Mouse (Mus musculus) CD4-positive helper T cell, adult 2 months (primary cell): ENCODE results near the gene Crb3.
A peak's percentile ranks its signal among the peaks of the same experiment; 100 is the strongest.

Experiments used
- DNase-seq: peaks from one replicate; pipeline ENCODE4 v3.0.0-alpha.2; 2012; ENCODE audit warnings: low read depth, missing footprints, low spot score

The Crb3 gene

DNA sequence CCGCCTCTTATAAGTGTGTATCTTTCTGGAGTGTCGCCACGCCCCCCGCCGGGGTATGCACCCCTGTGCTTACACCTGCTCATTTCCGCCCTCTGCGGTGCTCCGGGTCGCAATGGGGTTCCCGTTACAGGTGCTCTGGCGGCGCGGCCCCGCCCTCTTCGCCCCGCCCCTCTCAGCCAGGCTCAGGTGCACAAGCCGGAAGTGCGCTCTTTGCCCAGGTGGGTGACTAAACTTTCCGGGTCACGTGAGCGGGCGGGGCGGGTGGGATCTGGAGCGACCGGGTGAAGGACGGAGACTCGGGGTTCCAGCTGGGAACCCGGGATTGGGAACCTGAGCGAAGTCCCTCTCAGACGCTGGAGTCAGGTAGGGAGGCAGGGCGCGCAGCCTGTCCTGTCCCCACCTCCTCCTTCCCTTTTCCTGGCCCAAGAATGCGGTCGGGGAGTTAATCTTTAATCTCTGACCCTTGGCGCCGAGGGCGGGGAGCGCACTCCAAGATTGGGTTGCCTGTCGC is 3.2 kb downstream of the Crb3 start:
- DNase-seq, result peak; percentile 75

DNA sequence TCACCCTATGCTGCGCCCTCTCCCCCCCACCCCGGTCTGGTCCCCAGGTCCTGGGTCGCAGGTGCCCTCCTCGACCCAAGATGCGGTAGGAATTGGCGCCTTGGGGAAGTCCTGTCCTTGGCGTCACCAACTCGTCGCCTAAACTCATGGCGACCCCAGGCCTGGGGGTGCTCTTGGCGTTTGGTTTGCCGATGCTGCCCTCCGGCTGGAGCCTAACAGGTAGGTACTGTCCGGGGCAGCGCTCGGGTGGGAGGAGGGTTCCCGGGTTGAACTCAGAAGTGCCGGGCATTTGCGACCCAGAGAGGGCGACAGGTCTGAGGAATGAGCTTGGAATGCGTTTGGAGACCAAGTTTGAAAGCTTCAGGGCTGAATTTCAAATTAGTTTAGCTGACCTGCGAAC is 3.6 kb downstream of the Crb3 start:
- peak; percentile 30 for DNase-seq

- no peak for DNase-seq
These were observed 4.1 kb downstream of the Crb3 start for GRCm38 (mm10) chr17:57063031-57063430.

- DNase-seq, result no peak
These were observed 8.0 kb downstream of the Crb3 start for GRCm38 (mm10) chr17:57066908-57067307.

GRCm38 (mm10) chr17:57070272-57070671 is 11.4 kb downstream of the Crb3 start:
- DNase-seq, result no peak

DNA sequence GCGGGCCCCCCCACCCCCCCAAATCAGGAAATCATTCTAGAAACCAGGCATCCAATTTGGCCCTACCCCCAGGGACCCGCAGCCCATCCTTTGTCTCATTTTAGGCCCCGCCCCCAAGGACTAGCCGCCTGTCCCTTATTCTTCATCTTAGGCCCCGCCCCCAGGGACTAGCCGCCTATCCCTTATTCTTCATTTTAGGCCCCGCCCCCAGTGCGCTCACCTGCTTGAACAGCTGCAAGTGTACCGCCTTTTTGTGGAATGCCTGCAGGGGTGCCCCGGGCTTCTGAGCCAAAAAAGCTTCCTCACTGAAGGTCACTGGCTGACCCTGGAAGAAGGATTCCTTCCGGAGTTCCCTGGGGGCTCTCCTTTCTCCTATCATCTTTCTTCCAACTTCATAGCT is 11.8 kb downstream of the Crb3 start:
- DNase-seq, result no peak

DNA sequence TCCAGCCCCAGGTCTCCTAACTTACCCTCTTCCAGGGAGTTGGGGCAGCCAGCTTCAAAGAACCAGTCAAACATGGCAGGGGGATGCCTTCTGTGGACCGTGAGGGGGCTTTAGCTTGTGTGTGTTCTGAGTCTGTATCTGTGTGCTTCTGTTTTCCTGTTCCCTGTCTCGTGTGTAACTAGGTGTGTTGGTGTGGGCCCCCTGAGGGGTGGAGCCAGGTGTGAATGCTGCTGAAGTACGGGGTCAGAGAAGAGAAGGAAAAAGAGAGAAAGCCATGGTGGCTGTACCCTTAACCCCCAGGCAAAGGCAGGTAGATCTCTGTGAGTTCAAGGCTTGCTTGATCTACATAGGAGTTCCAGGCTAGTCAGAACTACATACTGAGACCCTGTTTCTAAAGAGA is 18.0 kb downstream of the Crb3 start:
- no peak for DNase-seq

- DNase-seq, result peak; percentile 86
These were observed 19.4 kb downstream of the Crb3 start, which contains the start of gene Dennd1c for GRCm38 (mm10) chr17:57078336-57078735. Gene Dennd1c, minus strand, starts transcription at chr17:57078514.

DNA sequence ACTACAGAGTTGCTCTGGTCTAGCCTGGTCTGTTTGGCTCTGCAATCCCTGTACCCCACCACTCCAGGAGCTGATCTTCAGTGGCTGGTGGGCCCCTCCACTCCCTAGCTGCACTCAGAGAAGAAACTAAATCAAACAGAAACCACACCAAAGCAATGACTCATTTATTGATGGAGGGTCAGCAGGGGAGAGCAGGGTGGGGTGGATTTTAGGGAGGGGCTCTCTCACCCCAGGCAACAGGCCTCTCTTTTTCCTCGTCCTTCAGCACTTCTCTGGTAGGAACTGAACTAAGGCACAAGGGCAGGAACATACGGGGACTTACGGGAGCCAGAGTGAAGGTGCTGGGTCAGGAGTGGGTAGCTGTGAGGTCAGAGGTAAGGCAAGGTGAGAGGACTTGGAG is 21.0 kb downstream of the Crb3 start:
- peak; percentile 36 for DNase-seq

DNA sequence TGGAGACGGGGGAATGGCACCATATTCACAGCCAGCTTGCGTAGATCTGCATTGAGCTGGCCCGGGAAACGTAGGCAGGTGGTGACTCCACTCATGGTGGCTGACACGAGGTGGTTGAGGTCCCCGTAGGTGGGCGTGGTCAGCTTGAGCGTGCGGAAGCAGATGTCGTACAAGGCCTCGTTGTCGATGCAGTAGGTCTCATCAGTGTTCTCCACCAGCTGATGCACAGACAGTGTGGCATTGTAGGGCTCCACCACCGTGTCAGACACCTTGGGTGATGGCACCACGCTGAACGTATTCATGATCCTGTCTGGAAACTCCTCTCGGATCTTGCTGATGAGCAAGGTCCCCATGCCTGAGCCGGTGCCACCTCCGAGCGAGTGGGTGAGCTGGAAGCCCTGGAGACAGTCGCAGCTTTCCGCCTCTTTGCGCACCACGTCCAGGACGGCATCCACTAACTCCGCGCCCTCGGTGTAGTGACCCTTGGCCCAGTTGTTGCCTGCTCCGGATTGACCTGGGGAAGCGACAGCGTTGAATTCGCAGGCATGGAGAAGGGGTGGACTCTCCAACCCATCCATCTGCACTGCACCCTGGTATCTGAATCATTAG is 22.4 kb downstream of the Crb3 start:
- no peak for DNase-seq

- DNase-seq, result no peak
These were observed 23.6 kb downstream of the Crb3 start for GRCm38 (mm10) chr17:57082481-57082880.

DNA sequence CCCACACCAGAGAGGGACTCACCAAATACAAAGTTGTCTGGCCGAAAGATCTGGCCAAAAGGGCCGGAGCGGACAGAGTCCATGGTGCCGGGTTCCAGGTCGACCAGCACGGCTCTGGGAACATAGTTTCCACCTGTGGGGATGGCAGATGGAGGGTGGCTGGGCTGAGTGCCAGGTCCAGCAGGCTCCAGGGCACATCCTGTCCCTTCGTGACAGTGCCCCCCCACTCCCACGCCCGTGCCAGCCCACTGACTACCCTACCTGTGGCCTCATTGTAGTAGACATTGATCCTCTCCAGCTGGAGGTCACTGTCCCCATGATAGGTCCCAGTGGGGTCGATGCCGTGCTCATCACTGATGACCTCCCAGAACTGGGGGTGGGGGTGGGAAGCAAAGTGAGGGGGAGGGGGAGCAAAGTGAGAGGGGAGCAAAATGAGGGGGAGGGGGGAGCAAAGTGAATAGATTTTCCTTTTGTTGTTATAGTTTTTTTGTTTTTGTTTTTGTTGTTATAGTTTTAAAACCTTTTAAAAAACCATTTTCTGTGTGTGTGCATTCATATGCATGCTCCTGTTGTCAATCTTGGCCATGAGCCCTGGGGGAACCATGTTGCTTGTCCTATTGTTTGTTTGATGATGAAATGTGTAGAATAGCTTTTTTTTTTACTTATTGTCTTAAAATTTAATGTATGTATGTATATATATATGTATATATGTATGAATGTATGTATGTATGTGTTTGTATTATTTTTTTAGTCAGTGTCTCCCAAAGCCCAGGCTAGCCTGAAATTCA is 27.3 kb downstream of the Crb3 start:
- no peak for DNase-seq

GRCm38 (mm10) chr17:57087049-57087832 is 28.3 kb downstream of the Crb3 start, which contains the start of gene Tubb4a:
Gene Tubb4a, minus strand, starts transcription at chr17:57087782.
- DNase-seq, result no peak

DNA sequence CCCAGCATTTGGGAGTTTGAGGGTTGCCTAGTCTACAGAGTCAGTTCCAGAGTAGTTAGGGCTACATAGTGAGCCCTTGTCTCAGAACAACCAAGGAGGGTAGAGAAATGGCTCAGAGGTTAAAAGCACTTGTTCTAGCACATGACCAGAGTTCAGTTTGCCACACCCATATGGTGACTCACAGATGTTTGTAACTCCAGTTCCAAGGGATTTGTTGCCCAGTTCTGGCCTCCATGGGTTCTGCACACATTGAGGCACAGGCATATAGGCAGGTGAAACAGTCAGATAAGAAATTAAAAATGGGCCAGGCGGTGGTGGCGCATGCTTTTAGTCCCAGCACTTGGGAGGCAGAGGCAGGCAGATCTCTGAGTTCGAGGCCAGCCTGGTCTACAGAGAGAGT is 35.3 kb downstream of the Crb3 start:
- no peak for DNase-seq

DNA sequence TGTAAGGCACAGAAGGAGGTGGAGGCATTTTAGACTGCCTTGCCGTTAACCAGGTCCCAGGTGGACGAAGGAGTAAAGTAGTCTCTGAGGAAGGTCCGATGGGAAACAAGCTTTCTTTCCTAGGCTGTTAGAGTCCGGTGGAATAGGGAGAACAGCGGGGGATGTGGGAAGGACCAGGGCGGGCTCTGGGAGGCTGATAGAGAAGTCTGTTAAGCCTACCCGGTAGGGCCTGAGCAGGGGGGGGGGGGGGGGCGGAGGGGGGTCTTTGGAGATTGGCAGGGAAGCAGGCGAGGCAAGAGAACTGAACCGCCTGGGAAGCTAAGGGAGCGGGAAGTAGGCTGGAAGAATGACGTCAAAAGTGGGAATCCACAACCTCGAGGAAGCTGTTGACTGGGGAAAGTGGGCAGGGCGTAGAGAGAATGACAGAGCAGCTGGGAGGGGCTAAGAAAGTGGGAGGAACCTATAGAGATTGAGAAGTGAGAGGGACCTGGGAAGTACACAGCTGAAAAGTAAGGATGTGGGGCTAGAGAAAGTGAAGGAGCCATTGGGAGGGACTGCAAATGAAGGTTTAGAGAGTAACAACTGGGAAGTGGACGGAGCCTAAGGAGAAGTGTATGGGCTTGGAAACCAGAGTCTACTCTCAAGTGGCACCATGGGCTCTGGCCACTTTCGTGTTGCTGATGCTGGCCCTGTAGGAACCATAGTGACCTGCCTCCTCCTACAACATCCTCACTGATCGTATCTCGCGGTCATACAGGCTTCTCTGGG is 37.1 kb downstream of the Crb3 start:
- DNase-seq, result peak; percentile 42

GRCm38 (mm10) chr17:57096623-57096920 is 37.7 kb downstream of the Crb3 start:
- DNase-seq, result peak; percentile 83

GRCm38 (mm10) chr17:57098321-57098720 is 39.4 kb downstream of the Crb3 start:
- DNase-seq, result no peak

DNA sequence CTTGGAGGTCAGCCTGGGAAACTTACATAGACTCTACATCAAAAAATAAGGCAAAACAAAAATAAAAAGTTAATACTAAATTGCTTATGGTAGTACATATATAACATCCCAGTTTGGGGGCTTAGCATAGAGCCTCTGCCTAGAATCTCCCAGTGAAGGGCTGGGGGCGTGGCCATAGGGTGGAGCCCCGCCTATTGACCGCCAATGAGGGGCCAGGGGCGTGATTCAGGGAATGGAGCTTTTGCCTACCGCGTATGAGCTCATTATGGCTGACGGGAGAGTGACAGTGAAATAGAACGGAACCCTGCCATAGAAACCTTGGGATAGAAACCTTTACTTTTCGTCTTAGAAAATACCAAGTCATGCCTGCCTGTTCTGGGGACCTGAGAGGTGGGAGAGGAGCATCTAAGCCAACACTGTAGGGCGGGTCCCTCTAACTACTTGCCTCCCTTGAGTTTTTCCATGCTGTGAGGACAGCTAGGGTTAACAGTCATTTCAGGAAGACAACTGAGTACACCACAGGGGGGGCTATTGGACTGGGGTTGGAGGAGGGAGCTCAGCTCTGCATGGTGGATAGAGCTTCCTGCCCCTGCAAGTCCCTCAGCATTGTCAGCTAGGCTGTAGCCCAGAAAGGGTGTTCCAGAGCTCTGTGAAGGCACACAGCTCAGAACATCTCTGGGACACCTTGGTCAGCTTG is 40.9 kb downstream of the Crb3 start:
- DNase-seq, result peak; percentile 33

GRCm38 (mm10) chr17:57102276-57102675 is 43.4 kb downstream of the Crb3 start:
- DNase-seq, result peak; percentile 21

- DNase-seq, result no peak
These were observed 45.6 kb downstream of the Crb3 start for GRCm38 (mm10) chr17:57104496-57104895.
